Mouse (Mus musculus) thymus, adult 2 months (tissue): ENCODE measurements around the gene Lipn.

Experiments
- CTCF ChIP-seq: fragments of 200-500 bp; IDR thresholded peaks from 2 replicates; pipeline ENCODE4 v1.5.1; 2012; ENCODE audit warnings: mild to moderate bottlenecking, control low read depth, low read length, moderate library complexity, borderline replicate concordance; ENCODE audit not compliant: control insufficient read depth, poor library complexity, insufficient read depth; ENCODE audit errors: extremely low read depth
- POLR2A ChIP-seq: fragments of 200-500 bp; IDR thresholded peaks from 2 replicates; pipeline ENCODE4 v1.6.1; 2012; ENCODE audit warnings: mild to moderate bottlenecking, low read length, control low read depth, moderate library complexity; ENCODE audit not compliant: control insufficient read depth, poor library complexity, insufficient read depth; ENCODE audit errors: extremely low read depth

- TF ChIP-seq POLR2A: no peak
- no peak for TF ChIP-seq CTCF
These were observed 3.1 kb upstream of the Lipn start for GRCm38 (mm10) chr19:34064059-34064458.
